Mouse (Mus musculus) C2C12 (cell line): ENCODE data around the gene Tspan7. TPM values are rescaled to one million over a fixed set of nuclear protein-coding genes. Genes with fewer than 3 reads are reported as not detected.

Source experiments
- H3K27me3 ChIP-seq: one replicate; pipeline ENCODE4 v1.6.1; 2011; ENCODE audit not compliant: control insufficient read depth, insufficient read depth, insufficient read length
- H3K36me3 ChIP-seq: one replicate; pipeline ENCODE4 v1.6.1; 2011; ENCODE audit not compliant: control insufficient read depth, insufficient read depth
- H3K4me3 ChIP-seq: one replicate; pipeline ENCODE4 v1.5.1; 2011; ENCODE audit warnings: mild to moderate bottlenecking, control low read depth; ENCODE audit not compliant: poor library complexity, insufficient read depth, severe bottlenecking
- H3K79me2 ChIP-seq: one replicate; pipeline ENCODE4 v1.6.1; 2011; ENCODE audit not compliant: control insufficient read depth, insufficient read depth
- H3K79me3 ChIP-seq: one replicate; pipeline ENCODE4 v1.6.1; 2011; ENCODE audit warnings: low read depth, control low read depth
- H3ac ChIP-seq: one replicate; pipeline ENCODE3; 2011; ENCODE audit warnings: low read depth; ENCODE audit not compliant: control insufficient read depth, insufficient read length
- CEBPB ChIP-seq: IDR thresholded peaks from one replicate; pipeline ENCODE4 v1.6.1; 2011; ENCODE audit warnings: low read depth, mild to moderate bottlenecking, control low read depth, moderate library complexity
- CTCF ChIP-seq: IDR thresholded peaks from one replicate; pipeline ENCODE4 v1.5.1; 2011; ENCODE audit not compliant: control insufficient read depth, insufficient read depth, insufficient read length
- FOSL1 ChIP-seq: IDR thresholded peaks from one replicate; pipeline ENCODE4 v1.8.0; 2011; ENCODE audit warnings: mild to moderate bottlenecking, low read length; ENCODE audit not compliant: poor library complexity, insufficient read depth, severe bottlenecking
- MAX ChIP-seq: IDR thresholded peaks from one replicate; pipeline ENCODE4 v1.6.1; 2011; ENCODE audit warnings: mild to moderate bottlenecking, control low read depth
- MYOD1 ChIP-seq: IDR thresholded peaks from one replicate; pipeline ENCODE4 v1.6.1; 2011; ENCODE audit warnings: low read depth; ENCODE audit not compliant: control insufficient read depth, insufficient read length
- MYOG ChIP-seq: IDR thresholded peaks from one replicate; pipeline ENCODE4 v1.6.1; 2011; ENCODE audit not compliant: control insufficient read depth, insufficient read length; ENCODE audit errors: extremely low read depth
- USF1 ChIP-seq: IDR thresholded peaks from one replicate; pipeline ENCODE4 v1.6.1; 2011; ENCODE audit warnings: low read depth, mild to moderate bottlenecking, control low read depth, moderate library complexity
- polyA plus RNA-seq: library from polyadenylated mRNA; unstranded; fragments of >200 nt; fragmentation: generic; extraction: Trizol; gene quantifications from one replicate; pipeline ENCODE4 v1.2.1, GENCODE M21; 2012; ENCODE audit warnings: missing spikeins

Gene Tspan7
- polyA plus RNA-seq, 1 experiment: 7.2 TPM

DNA sequence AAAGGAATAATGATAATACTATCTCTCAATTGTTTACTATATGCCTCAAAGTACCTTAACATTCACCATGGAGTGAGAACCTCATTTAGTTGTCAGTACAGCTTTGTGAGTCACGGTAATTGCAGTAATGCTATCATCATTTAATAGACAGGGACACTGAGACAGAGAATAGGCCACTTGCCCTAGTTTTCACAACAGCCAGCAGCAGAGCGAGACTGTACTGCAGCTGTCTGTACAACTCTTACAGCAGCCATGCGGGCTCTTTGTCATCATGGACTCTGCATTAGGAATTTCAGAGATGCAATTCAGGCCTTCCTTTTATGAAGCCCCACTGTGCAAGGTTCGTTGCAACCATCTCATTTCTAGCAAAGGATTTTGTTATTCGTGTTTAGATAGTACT lies 72.6 kb downstream of the Tspan7 start:
- Histone ChIP-seq H3K79me2 (no peaks in the 10 kb centered on the region), H3K27me3 (no peaks in the 10 kb centered on the region), H3K79me3 (no peaks in the 10 kb centered on the region), H3K36me3 (no peaks in the 10 kb centered on the region), H3K4me3 (no peak overlapping the region), H3ac (no peak overlapping the region)
- TF ChIP-seq USF1: no peak
- TF ChIP-seq MAX: no peak
- peak; percentile 39 for TF ChIP-seq MYOD1

DNA sequence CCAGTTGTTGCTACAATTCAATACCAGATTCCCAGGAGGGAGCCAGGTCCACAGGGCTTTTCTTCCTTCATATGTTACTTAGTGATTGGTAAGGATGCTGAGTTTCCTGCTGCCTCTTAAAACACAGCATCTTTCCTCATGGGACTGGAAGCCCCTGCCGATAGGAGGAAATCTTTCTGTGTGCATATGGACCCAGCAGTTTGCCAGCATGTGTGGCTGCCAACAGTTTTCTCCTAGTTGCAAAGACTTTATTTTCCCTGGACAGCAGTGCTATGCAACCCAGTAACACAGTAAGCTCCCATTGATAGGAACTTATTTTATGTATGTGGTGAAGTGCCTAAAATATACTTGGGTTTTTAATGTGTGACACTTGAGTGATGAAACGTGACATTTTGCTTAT lies 73.7 kb downstream of the Tspan7 start:
- H3K4me3 ChIP-seq: no peak overlapping the region
- H3K79me3 ChIP-seq: no peaks in the 10 kb centered on the region
- TF ChIP-seq USF1 (no peak), CTCF (no peak), MYOD1 (no peak), FOSL1 (no peak), MAX (no peak), MYOG (no peak)
- H3K27me3 ChIP-seq: no peaks in the 10 kb centered on the region
- no peak overlapping the region for H3ac ChIP-seq
- no peaks in the 10 kb centered on the region for H3K79me2 ChIP-seq
- H3K36me3 ChIP-seq: no peaks in the 10 kb centered on the region

DNA sequence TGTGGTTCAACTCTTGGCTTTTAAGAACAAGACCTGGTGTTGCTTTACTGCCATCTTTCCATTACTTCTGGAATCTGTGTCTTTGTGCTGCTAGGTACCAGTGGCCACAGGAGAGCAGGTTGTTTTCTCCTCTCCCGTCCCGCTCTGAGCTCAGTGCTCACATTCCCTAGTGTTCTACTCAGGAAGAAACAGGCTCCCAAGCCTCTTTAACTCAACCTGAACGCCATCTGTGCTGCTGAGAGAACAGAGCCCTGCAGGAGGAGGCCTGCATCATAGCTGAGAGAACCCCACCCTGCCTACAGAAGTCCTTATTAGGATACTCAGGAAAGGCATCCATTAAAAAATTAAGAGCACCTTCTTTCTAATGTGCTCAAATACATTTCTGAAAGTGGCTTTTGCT lies 80.9 kb downstream of the Tspan7 start:
- H3K79me2 ChIP-seq: no peaks in the 10 kb centered on the region
- no peak overlapping the region for H3ac ChIP-seq
- H3K36me3 ChIP-seq: no peaks in the 10 kb centered on the region
- no peaks in the 10 kb centered on the region for H3K79me3 ChIP-seq
- H3K27me3 ChIP-seq: no peaks in the 10 kb centered on the region
- TF ChIP-seq FOSL1 (no peak), MAX (no peak), MYOD1 (no peak), MYOG (no peak), CTCF (no peak), CEBPB (no peak), USF1 (no peak)
- H3K4me3 ChIP-seq: no peak overlapping the region

DNA sequence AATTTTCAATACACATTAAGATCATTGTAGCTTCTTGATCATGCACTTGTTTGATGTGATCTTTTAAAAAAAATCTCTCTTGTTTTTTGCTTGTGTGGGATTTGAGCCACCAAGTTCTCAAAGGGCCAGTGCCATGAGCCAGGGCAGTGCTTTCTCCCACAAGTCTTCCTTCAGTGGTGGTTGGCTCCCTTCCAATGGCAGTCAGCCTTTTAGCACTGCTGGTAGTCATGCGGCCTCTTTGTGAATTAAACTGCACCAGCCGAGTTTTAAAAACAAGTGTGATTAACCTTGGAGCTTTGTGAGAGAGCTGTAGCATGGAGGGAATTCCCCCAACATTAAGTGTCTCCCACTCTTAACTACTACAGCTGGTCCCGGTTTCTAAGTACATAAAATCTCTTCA lies 89.6 kb downstream of the Tspan7 start:
- Histone ChIP-seq H3K79me2 (no peaks in the 10 kb centered on the region), H3K4me3 (no peak overlapping the region)
- TF ChIP-seq CEBPB (no peak), MYOG (no peak), USF1 (no peak), MYOD1 (no peak), FOSL1 (no peak), CTCF (no peak), MAX (no peak)

DNA sequence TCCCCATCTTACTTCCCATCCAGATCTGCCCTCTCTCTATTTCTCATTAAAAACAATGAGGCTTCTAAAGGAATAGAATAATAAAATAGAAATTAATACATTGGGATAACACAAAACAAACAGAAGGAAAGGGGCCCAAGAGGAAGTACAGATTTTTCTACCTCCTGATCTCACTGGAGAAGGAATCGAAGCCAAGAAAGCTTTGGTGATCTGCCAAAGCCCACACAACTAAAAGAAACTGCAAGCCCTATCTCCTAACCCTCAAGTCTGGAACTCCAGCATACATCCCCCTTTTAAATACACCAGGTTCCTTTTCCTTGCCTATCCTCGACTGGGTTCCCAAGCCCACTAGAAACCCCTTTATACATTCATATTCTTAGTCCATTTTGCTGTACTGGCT lies 90.4 kb downstream of the Tspan7 start:
- no peak overlapping the region for H3K4me3 ChIP-seq
- no peaks in the 10 kb centered on the region for H3K79me2 ChIP-seq
- H3K79me3 ChIP-seq: no peaks in the 10 kb centered on the region
- no peaks in the 10 kb centered on the region for H3K36me3 ChIP-seq
- TF ChIP-seq USF1 (no peak), MYOG (no peak), MYOD1 (no peak), MAX (no peak), CEBPB (no peak), FOSL1 (no peak), CTCF (no peak)
- H3ac ChIP-seq: no peak overlapping the region
- H3K27me3 ChIP-seq: no peaks in the 10 kb centered on the region

More for the DNA sequence above, 89.6 kb downstream of the Tspan7 start:
- H3ac ChIP-seq: no peak overlapping the region
- H3K79me3 ChIP-seq: no peaks in the 10 kb centered on the region
- no peaks in the 10 kb centered on the region for H3K27me3 ChIP-seq
- H3K36me3 ChIP-seq: no peaks in the 10 kb centered on the region

DNA sequence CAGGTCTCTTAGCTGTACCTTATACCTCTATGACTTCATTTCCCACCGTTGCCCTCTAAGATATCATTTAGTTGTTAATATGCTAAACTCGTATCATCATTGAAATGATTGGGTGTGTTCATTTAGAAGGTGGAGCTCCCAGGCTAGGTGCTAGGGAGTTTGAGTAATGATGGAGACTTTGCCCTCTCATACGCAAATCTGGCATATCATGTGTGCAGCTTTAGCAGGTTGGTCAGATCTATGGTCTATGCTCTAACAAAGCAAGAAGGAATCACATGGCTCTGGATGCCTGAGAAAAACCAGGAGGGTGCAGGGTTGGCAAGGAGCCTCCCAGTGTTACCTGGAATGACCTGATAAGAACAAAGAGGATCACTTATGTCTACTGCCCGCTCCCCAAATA lies 91.4 kb downstream of the Tspan7 start:
- no peak overlapping the region for H3K4me3 ChIP-seq
- no peak for TF ChIP-seq CEBPB
- TF ChIP-seq MAX: no peak
- TF ChIP-seq MYOD1: no peak
- no peak for TF ChIP-seq MYOG
- TF ChIP-seq CTCF: no peak
- no peak for TF ChIP-seq USF1
- no peaks in the 10 kb centered on the region for H3K27me3 ChIP-seq

DNA sequence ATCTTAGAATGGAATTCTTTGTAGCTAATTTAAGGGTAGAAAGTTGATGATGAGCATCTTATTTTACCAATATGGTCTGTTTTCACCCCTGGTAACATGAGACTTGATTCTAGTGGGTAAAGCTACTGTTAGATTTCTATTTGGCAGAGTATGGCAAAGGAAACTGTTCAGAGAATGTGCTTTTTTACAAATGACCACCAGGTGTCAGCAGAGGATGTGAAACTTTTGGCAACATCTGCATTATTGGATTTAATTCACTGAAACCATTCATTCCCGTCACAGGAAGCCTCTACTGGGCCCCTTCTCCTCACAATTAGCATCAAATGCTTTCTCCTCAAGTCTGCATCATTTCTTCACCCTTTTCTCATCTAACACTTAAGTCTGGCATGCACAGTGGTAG lies 92.4 kb downstream of the Tspan7 start:
- Histone ChIP-seq H3K79me3 (no peaks in the 10 kb centered on the region), H3ac (no peak overlapping the region), H3K79me2 (no peaks in the 10 kb centered on the region), H3K4me3 (no peak overlapping the region), H3K27me3 (no peaks in the 10 kb centered on the region), H3K36me3 (no peaks in the 10 kb centered on the region)
- no peak for TF ChIP-seq MAX
- TF ChIP-seq MYOG: no peak
- no peak for TF ChIP-seq CEBPB
- no peak for TF ChIP-seq CTCF
- no peak for TF ChIP-seq USF1
- TF ChIP-seq MYOD1: no peak
- TF ChIP-seq FOSL1: no peak

More for the DNA sequence above, 91.4 kb downstream of the Tspan7 start:
- Histone ChIP-seq H3K79me3 (no peaks in the 10 kb centered on the region), H3K36me3 (no peaks in the 10 kb centered on the region), H3K79me2 (no peaks in the 10 kb centered on the region), H3ac (no peak overlapping the region)
